Mouse (Mus musculus) forebrain, embryonic 15.5 days (tissue): Measurements from ENCODE around the gene Galnt10. TPM values are rescaled to one million over a fixed set of nuclear protein-coding genes. Genes with fewer than 3 reads are reported as not detected.
"Not testable (repeated sequence)": the region's sequence is repeated elsewhere in the genome, so short reads cannot be mapped to it uniquely, and the experiment has no call there.

Experiments
- ATAC-seq: fragments of 200-750 bp; cut with Nextera tagmentation; replicated peaks from 2 replicates; pipeline ENCODE4 v1.8.0; 2017; ENCODE audit warnings: mild to moderate bottlenecking, moderate TSS enrichment, moderate library complexity
- H3K27ac ChIP-seq: fragments of 300-500 bp; sonication (generic); replicated peaks from 2 replicates; pipeline ENCODE4 v1.5.1; 2015; ENCODE audit warnings: mild to moderate bottlenecking, inconsistent platforms
- H3K27me3 ChIP-seq: fragments of 300-500 bp; sonication (generic); 2 replicates; pipeline ENCODE4 v1.6.1; 2015; ENCODE audit warnings: inconsistent platforms
- H3K36me3 ChIP-seq: fragments of 300-500 bp; sonication (generic); 2 replicates; pipeline ENCODE4 v1.6.1; 2015; ENCODE audit warnings: mild to moderate bottlenecking, inconsistent platforms
- H3K4me1 ChIP-seq: fragments of 300-500 bp; sonication (generic); 2 replicates; pipeline ENCODE4 v1.6.1; 2015; ENCODE audit warnings: inconsistent platforms
- H3K4me2 ChIP-seq: fragments of 300-500 bp; sonication (generic); replicated peaks from 2 replicates; pipeline ENCODE4 v1.6.1; 2015; ENCODE audit warnings: mild to moderate bottlenecking, inconsistent platforms
- H3K4me3 ChIP-seq: fragments of 300-500 bp; sonication (generic); 2 replicates; pipeline ENCODE4 v1.5.1; 2015; ENCODE audit warnings: mild to moderate bottlenecking, inconsistent platforms
- H3K9ac ChIP-seq: fragments of 300-500 bp; sonication (generic); replicated peaks from 2 replicates; pipeline ENCODE4 v1.6.1; 2015; ENCODE audit warnings: mild to moderate bottlenecking, inconsistent platforms
- H3K9me3 ChIP-seq: fragments of 300-500 bp; sonication (generic); 2 replicates; pipeline ENCODE4 v1.6.1; 2016; ENCODE audit warnings: inconsistent platforms
- WGBS: fragments of 180-500 bp; shearing (Covaris S2); methylation state at CpG from one replicate; pipeline ENCODE4 v1.1.7; 2015; ENCODE audit warnings: mixed read lengths; 5-methylcytosine and 5-hydroxymethylcytosine counted together
- polyA plus RNA-seq: library from polyadenylated mRNA; unstranded; fragments of >200 nt; fragmentation: Nextera tagmentation; extraction: Ambion mirVana; gene quantifications from 2 replicates; pipeline ENCODE4 v1.2.1, GENCODE M21; 2015

The Galnt10 gene
- polyA plus RNA-seq, 1 experiment from 2014 or later: 15.3 TPM

- no peak overlapping the region for H3K27ac ChIP-seq
- H3K9me3 ChIP-seq: no peaks in the 10 kb centered on the region
- no peaks in the 10 kb centered on the region for H3K4me1 ChIP-seq
- WGBS: 90% methylated on average over 8 of the region's 8 CpGs
- H3K27me3 ChIP-seq: no peaks in the 10 kb centered on the region
- no peak overlapping the region for H3K9ac ChIP-seq
- no peak for ATAC-seq
- no peak overlapping the region for H3K4me2 ChIP-seq
- H3K4me3 ChIP-seq: no peak overlapping the region
- H3K36me3 ChIP-seq: peaks cover 36% of the 10 kb centered on the region
These were observed 164.5 kb downstream of the Galnt10 start for GRCm38 (mm10) chr11:57809732-57810098.

- ATAC-seq: no peak
These were observed 165.8 kb downstream of the Galnt10 start for GRCm38 (mm10) chr11:57811006-57811405.

DNA sequence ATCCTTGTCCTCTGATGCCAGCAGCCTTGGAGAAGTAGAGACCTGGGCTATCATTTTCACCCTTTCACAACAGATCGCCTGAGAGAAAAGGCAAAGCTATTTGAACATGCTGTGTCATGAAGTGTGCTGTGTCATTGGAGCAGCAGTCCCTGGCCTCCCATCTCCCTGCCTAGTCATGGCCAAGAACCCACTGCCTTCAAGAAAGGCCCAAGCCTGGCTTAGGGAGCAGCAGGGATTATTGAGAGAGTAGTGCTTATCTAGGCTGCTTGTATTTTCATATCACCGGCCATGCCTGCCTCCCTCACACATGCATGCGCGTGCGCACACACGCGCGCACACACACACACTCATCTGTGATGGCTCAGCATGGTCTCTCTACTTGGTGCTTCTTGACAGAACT is 167.0 kb downstream of the Galnt10 start:
- 98% methylated on average over 8 of the region's 8 CpGs for WGBS
- Histone ChIP-seq H3K36me3 (peaks cover 36% of the 10 kb centered on the region), H3K4me1 (no peaks in the 10 kb centered on the region), H3K9ac (no peak overlapping the region), H3K4me3 (no peak overlapping the region), H3K4me2 (no peak overlapping the region), H3K27ac (no peak overlapping the region), H3K27me3 (no peaks in the 10 kb centered on the region), H3K9me3 (no peaks in the 10 kb centered on the region)
- no peak for ATAC-seq

More at GRCm38 (mm10) chr11:57811006-57811405, 165.8 kb downstream of the Galnt10 start:
- Histone ChIP-seq H3K27me3 (no peaks in the 10 kb centered on the region), H3K4me3 (no peak overlapping the region), H3K4me1 (no peaks in the 10 kb centered on the region), H3K4me2 (no peak overlapping the region), H3K9ac (no peak overlapping the region), H3K9me3 (no peaks in the 10 kb centered on the region), H3K36me3 (peaks cover 36% of the 10 kb centered on the region), H3K27ac (no peak overlapping the region)
- 87% methylated on average over 7 of the region's 7 CpGs for WGBS

DNA sequence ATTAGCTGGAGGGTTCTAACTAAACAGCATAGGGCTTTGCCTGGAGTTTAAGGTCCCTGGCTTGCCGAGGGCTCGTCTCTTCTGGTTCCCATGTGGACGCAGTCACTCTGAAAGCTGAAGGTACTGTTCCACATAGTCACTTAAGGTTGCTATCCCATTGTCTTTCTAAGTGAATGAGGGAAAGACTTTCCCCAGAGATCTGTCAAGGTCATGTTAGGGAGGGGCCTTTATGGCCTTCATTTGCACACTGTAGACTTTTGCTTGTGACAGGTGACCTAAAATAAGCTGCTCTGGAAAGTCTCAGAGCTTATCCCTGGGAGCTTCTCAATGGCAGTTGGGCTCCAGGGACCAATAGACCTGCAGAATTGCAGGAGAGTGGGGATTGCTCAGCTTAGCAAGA is 168.4 kb downstream of the Galnt10 start:
- no peaks in the 10 kb centered on the region for H3K27me3 ChIP-seq
- H3K9ac ChIP-seq: no peak overlapping the region
- peaks cover 30% of the 10 kb centered on the region for H3K36me3 ChIP-seq
- no peak overlapping the region for H3K4me3 ChIP-seq
- no peaks in the 10 kb centered on the region for H3K4me1 ChIP-seq
- no peak overlapping the region for H3K27ac ChIP-seq
- ATAC-seq: no peak
- WGBS: 95% methylated on average over 3 of the region's 3 CpGs
- H3K9me3 ChIP-seq: no peaks in the 10 kb centered on the region
- H3K4me2 ChIP-seq: no peak overlapping the region

DNA sequence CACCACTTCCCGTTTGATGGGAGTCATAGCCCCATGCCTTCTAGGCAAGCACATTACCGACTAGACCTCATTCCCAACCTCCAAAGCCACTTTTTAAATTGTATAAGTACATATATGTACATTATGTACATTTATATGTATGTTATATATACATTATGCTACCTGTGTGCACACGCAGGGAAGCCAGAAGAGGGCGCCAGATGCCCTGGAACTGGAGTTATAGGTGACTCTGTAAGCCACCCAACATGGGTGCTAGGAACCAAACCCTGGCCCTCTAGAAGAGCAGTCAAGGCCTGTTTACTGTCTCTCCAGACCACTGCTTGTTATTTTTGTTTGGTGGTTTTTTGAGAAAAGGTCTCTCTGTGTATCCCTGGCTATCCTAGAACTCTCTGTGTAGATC is 172.9 kb downstream of the Galnt10 start:
- H3K4me2 ChIP-seq: no peak overlapping the region
- no peaks in the 10 kb centered on the region for H3K4me1 ChIP-seq
- 87% methylated on average over 4 of the region's 4 CpGs for WGBS
- ATAC-seq: no peak
- no peaks in the 10 kb centered on the region for H3K27me3 ChIP-seq
- no peak overlapping the region for H3K27ac ChIP-seq
- no peaks in the 10 kb centered on the region for H3K9me3 ChIP-seq
- no peaks in the 10 kb centered on the region for H3K36me3 ChIP-seq
- H3K4me3 ChIP-seq: no peak overlapping the region
- H3K9ac ChIP-seq: no peak overlapping the region

GRCm38 (mm10) chr11:57819999-57820581 is 174.8 kb downstream of the Galnt10 start:
- 0 out of 2 replicates have a peak, but pooled peaks have one; percentile 46 for ATAC-seq
- no peak overlapping the region for H3K27ac ChIP-seq
- WGBS: 25% methylated on average over 9 of the region's 9 CpGs

DNA sequence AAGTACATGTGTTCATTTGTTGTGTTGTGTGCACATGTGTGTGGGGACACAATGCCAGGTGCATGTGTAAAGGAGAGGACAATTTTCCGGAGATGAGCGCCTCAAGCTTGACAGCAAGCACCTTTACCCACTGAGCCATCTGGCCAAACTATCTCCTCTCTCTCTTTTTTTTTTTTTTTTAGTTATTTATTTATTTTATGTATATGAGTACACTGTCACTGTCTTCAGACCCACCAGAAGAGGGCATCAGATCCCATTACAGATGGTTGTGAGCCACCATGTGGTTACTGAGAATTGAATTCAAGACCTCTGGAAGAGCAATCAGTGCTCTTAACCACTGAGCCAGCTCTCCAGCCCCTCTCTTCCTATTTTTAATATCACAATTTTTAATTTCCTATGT is 177.9 kb downstream of the Galnt10 start:
- H3K27ac ChIP-seq: not testable (repeated sequence)

More at GRCm38 (mm10) chr11:57819999-57820581, 174.8 kb downstream of the Galnt10 start:
- Histone ChIP-seq H3K9me3 (no peaks in the 10 kb centered on the region), H3K4me1 (no peaks in the 10 kb centered on the region), H3K4me2 (no peak overlapping the region), H3K27me3 (peaks cover 4% of the 10 kb centered on the region; the same call in 1 of the 2 replicates), H3K9ac (no peak overlapping the region), H3K36me3 (no peaks in the 10 kb centered on the region), H3K4me3 (no peak overlapping the region)

GRCm38 (mm10) chr11:57823714-57824113 is 178.5 kb downstream of the Galnt10 start:
- ATAC-seq: no peak
- H3K27ac ChIP-seq: no peak overlapping the region
- H3K4me2 ChIP-seq: no peak overlapping the region
- H3K4me3 ChIP-seq: no peak overlapping the region
- 70% methylated on average over 7 of the region's 7 CpGs for WGBS
- H3K9ac ChIP-seq: no peak overlapping the region
- peaks cover 10% of the 10 kb centered on the region for H3K4me1 ChIP-seq
- no peaks in the 10 kb centered on the region for H3K36me3 ChIP-seq
- no peaks in the 10 kb centered on the region for H3K9me3 ChIP-seq
- peaks cover 22% of the 10 kb centered on the region for H3K27me3 ChIP-seq

More for the DNA sequence above, 177.9 kb downstream of the Galnt10 start:
- H3K9me3 ChIP-seq, ATAC-seq, H3K36me3 ChIP-seq, H3K4me1 ChIP-seq, H3K4me2 ChIP-seq, H3K4me3 ChIP-seq, H3K9ac ChIP-seq: not testable (repeated sequence)
- WGBS: 95% methylated on average over 2 of the region's 2 CpGs
- H3K27me3 ChIP-seq: peaks cover 19% of the 10 kb centered on the region

GRCm38 (mm10) chr11:57825234-57825633 is 180.0 kb downstream of the Galnt10 start:
- not testable (repeated sequence) for H3K9ac ChIP-seq, H3K36me3 ChIP-seq, ATAC-seq, H3K4me3 ChIP-seq, H3K9me3 ChIP-seq, H3K27ac ChIP-seq, H3K4me2 ChIP-seq
- H3K4me1 ChIP-seq: peaks cover 15% of the 10 kb centered on the region
- WGBS: 44% methylated on average over 11 of the region's 11 CpGs
- H3K27me3 ChIP-seq: peaks cover 37% of the 10 kb centered on the region

- under 1% methylated on average over 41 of the region's 41 CpGs for WGBS
- peak overlapping the region; percentile 37 for H3K4me2 ChIP-seq
- no peak overlapping the region for H3K27ac ChIP-seq
- no peaks in the 10 kb centered on the region for H3K36me3 ChIP-seq
- H3K4me3 ChIP-seq: peak overlapping the region; percentile 27
- peaks cover 57% of the 10 kb centered on the region for H3K27me3 ChIP-seq
- H3K9ac ChIP-seq: 0 out of 2 replicates have a peak overlapping the region, but pooled peaks have one; percentile 2
- ATAC-seq: no peak
- peaks cover 15% of the 10 kb centered on the region for H3K4me1 ChIP-seq
- H3K9me3 ChIP-seq: no peaks in the 10 kb centered on the region
These were observed 182.0 kb downstream of the Galnt10 start for GRCm38 (mm10) chr11:57827048-57827914.

GRCm38 (mm10) chr11:57827915-57828545 is 182.8 kb downstream of the Galnt10 start:
- H3K27me3 ChIP-seq: peaks cover 65% of the 10 kb centered on the region
- WGBS: under 1% methylated on average over 33 of the region's 33 CpGs
- H3K4me3 ChIP-seq: peak overlapping the region; percentile 27
- H3K9me3 ChIP-seq: no peaks in the 10 kb centered on the region
- H3K36me3 ChIP-seq: no peaks in the 10 kb centered on the region
- no peak overlapping the region for H3K27ac ChIP-seq
- peak overlapping the region; percentile 37 for H3K4me2 ChIP-seq
- H3K4me1 ChIP-seq: peaks cover 15% of the 10 kb centered on the region
- no peak for ATAC-seq
- H3K9ac ChIP-seq: 0 out of 2 replicates have a peak overlapping the region, but pooled peaks have one; percentile 2
